Mouse (Mus musculus) forebrain, embryonic 11.5 days (tissue): Measurements from ENCODE around the gene Nkx1-2. TPM values are rescaled to one million over a fixed set of nuclear protein-coding genes. Genes with fewer than 3 reads are reported as not detected.

Experiments used
- ATAC-seq: fragments of 200-750 bp; cut with Nextera tagmentation; replicated peaks from 2 replicates; pipeline ENCODE4 v1.8.0; 2017; ENCODE audit warnings: moderate TSS enrichment; ENCODE audit not compliant: low FRiP score
- DNase-seq: peaks from one replicate; pipeline ENCODE4 v3.0.0-alpha.2; 2017; ENCODE audit warnings: low spot score
- H3K27ac ChIP-seq: fragments of 300-500 bp; sonication (generic); 2 replicates; pipeline ENCODE4 v1.5.1; 2014; ENCODE audit warnings: low read depth, low read length
- H3K27me3 ChIP-seq: fragments of 300-500 bp; sonication (generic); 2 replicates; pipeline ENCODE4 v1.6.1; 2014; ENCODE audit warnings: mild to moderate bottlenecking, low read length, mixed read lengths; ENCODE audit not compliant: control insufficient read depth, insufficient read depth
- H3K36me3 ChIP-seq: fragments of 300-500 bp; sonication (generic); 2 replicates; pipeline ENCODE4 v1.6.1; 2014; ENCODE audit warnings: mild to moderate bottlenecking, low read length, moderate library complexity, mixed read lengths; ENCODE audit not compliant: control insufficient read depth, insufficient read depth
- H3K4me1 ChIP-seq: fragments of 300-500 bp; sonication (generic); replicated peaks from 2 replicates; pipeline ENCODE4 v1.6.1; 2014; ENCODE audit warnings: low read length, mixed read lengths; ENCODE audit not compliant: control insufficient read depth, insufficient read depth
- H3K4me2 ChIP-seq: fragments of 300-500 bp; sonication (generic); 2 replicates; pipeline ENCODE4 v1.6.1; 2014; ENCODE audit warnings: low read depth, mild to moderate bottlenecking, low read length, moderate library complexity, mixed read lengths; ENCODE audit not compliant: severe bottlenecking
- H3K4me3 ChIP-seq: fragments of 300-500 bp; sonication (generic); 2 replicates; pipeline ENCODE4 v1.5.1; 2014; ENCODE audit warnings: low read depth, low read length
- H3K9ac ChIP-seq: fragments of 300-500 bp; sonication (generic); 2 replicates; pipeline ENCODE4 v1.6.1; 2014; ENCODE audit warnings: low read length
- H3K9me3 ChIP-seq: fragments of 300-500 bp; sonication (generic); 2 replicates; pipeline ENCODE4 v1.6.1; 2016; ENCODE audit warnings: low read length, mixed read lengths; ENCODE audit not compliant: control insufficient read depth
- WGBS: fragments of 180-500 bp; shearing (Covaris S2); extraction: QIAGEN DNeasy Blood & Tissue Kit; methylation state at CpG from one replicate; pipeline ENCODE4 v1.1.7; 2014; 5-methylcytosine and 5-hydroxymethylcytosine counted together
- polyA plus RNA-seq: library from polyadenylated mRNA; unstranded; fragments of >200 nt; fragmentation: Nextera tagmentation; extraction: Ambion mirVana; gene quantifications from 2 replicates; pipeline ENCODE4 v1.2.1, GENCODE M21; 2014

The Nkx1-2 gene
- polyA plus RNA-seq, 1 experiment from 2014 or later: not detected

DNA sequence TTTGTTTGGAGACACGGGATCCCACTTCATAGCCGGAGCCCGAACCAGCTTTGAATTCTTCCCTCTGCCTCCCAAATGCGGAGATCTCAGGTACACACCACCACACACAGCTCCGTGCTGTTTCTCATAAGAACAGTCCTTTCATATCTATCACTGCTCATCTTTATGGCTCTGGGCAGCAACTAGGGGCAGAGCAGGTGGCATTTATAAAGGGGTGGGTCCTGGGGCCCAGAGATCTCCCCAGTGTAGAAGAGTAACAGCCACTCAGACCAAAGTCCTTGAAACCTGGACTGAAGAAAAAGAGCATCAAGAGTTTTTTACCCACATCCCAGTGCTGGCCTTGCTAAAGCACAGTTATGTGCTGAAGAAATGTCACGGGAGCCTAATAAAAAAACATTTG lies 18.9 kb downstream of the Nkx1-2 start:
- H3K4me2 ChIP-seq: no peak overlapping the region
- H3K9ac ChIP-seq: no peak overlapping the region
- no peak overlapping the region for H3K27ac ChIP-seq
- DNase-seq (no peak), ATAC-seq (no peak)
- no peak overlapping the region for H3K4me3 ChIP-seq
- 86% methylated on average over 6 of the region's 6 CpGs for WGBS
- no peaks in the 10 kb centered on the region for H3K9me3 ChIP-seq
- peaks cover 5% of the 10 kb centered on the region; the same call in 1 of the 2 replicates for H3K27me3 ChIP-seq
- no peaks in the 10 kb centered on the region; the same call in 1 of the 2 replicates for H3K4me1 ChIP-seq
- H3K36me3 ChIP-seq: no peaks in the 10 kb centered on the region

DNA sequence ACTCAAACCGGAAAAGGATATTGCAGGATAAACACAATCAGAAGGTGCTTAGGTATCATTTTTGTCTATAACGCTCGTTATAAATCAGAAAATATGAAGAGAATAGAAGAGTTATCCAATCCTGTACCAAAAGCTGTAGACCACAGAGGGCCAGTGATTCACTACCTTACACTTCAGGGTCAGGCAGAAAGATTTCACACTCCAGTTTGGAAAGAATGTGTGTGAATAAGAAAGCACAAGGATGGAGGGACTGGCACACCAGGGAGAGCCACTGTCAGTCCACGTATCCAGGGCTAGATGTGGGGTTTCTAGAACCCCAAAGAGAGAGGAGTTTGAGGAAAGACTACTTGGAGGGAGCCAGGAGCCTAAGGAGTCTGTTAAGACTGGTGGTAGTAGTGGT lies 22.5 kb downstream of the Nkx1-2 start:
- H3K9ac ChIP-seq: peak overlapping the region; percentile 48; the same call in 1 of the 2 replicates

DNA sequence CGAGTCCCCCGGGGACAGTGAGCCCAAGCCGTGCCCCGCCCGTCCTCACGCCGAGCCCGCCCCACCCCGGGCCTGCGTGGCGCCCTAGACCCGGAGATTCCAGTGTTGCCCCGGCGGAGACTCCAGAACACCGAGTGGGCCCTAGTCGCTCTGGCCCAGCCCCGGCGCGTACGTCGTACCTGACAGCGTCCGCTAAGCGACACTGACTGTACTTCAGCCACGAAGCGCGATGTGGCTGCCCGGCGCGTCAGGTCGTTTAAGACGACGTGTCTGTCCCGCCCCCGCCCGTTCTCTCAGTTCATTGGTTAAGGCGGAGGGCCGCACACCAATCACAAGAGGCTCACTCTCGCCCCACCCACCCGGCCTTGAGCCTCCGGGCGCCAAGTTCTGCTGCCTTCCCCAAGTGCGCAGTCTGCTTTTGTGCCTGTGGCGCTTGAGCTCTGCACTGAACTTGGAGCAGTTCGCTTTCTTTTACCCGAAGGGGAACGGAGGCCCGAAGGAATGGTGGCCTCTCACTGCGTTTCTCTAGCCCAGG lies 23.3 kb downstream of the Nkx1-2 start, which contains the start of gene Oat:
Oat (minus strand) TSS at position 283 of the 535 bp plus-strand sequence.
- Histone ChIP-seq H3K27ac (peak within 1 kb of the TSS; percentile 78), H3K4me3 (peak within 1 kb of the TSS; percentile 69), H3K9me3 (no peaks in the 10 kb centered on the region), H3K36me3 (no peaks in the 10 kb centered on the region), H3K9ac (peak within 1 kb of the TSS; percentile 67), H3K27me3 (peaks cover 5% of the 10 kb centered on the region; the same call in 1 of the 2 replicates), H3K4me1 (peaks cover 4% of the 10 kb centered on the region; the same call in 1 of the 2 replicates), H3K4me2 (peak within 1 kb of the TSS; percentile 83)
- ATAC-seq (peak; percentile 97), DNase-seq (peak; percentile 97)
- under 1% methylated on average over 49 of the region's 49 CpGs for WGBS

More for the DNA sequence above, 22.5 kb downstream of the Nkx1-2 start:
- ATAC-seq (no peak), DNase-seq (no peak)
- Histone ChIP-seq H3K9me3 (no peaks in the 10 kb centered on the region), H3K4me3 (no peak overlapping the region), H3K27ac (no peak overlapping the region), H3K36me3 (no peaks in the 10 kb centered on the region), H3K4me2 (peak overlapping the region; percentile 83; the same call in 1 of the 2 replicates), H3K4me1 (peaks cover 4% of the 10 kb centered on the region; the same call in 1 of the 2 replicates), H3K27me3 (peaks cover 5% of the 10 kb centered on the region; the same call in 1 of the 2 replicates)
- WGBS: 53% methylated on average over 4 of the region's 4 CpGs

DNA sequence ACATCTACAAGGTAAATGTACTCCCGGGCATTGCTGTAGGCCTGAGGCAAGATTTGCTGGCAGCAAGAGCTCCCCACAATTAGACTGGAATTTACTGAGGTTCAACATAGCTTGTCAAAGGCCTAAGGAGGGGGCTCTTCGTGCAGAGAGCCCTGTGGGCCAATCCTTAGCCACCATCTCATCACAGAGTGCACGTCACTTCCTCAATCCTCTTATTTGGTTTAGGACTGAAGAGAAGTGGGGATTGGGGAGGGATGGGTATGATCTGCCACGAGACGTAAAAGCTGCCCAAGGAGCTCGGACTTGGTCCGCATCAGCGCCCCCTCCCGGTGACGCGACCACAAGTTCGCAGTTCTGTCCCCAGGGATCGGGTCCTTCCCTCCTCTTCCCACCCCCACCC lies 23.8 kb downstream of the Nkx1-2 start:
- WGBS: under 1% methylated on average over 13 of the region's 13 CpGs
- H3K9ac ChIP-seq: peak overlapping the region; percentile 67
- ATAC-seq: peak; percentile 87
- H3K4me2 ChIP-seq: peak overlapping the region; percentile 83
- H3K27ac ChIP-seq: peak overlapping the region; percentile 78
- H3K27me3 ChIP-seq: peaks cover 5% of the 10 kb centered on the region; the same call in 1 of the 2 replicates
- peak overlapping the region; percentile 69 for H3K4me3 ChIP-seq
- DNase-seq: peak; percentile 91
- H3K4me1 ChIP-seq: peaks cover 4% of the 10 kb centered on the region; the same call in 1 of the 2 replicates
- H3K36me3 ChIP-seq: no peaks in the 10 kb centered on the region
- H3K9me3 ChIP-seq: no peaks in the 10 kb centered on the region

DNA sequence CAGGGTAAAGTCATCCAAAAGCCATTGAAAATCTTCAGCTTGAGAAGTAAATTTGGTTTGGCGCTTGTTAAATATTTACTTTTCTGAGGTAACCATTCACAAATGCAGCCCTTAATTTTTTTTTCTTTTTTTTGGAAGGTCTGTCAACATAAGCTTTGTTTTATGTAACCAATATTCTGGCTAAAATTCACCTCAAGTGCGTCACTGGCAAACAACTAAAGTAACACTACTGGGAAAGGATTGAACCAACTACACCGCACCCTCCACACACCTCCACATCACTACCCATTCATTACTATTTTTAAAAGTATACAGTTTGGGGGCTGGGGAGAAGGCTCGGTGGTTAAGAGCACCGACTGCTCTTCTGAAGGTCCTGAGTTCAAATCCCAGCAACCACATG lies 24.8 kb downstream of the Nkx1-2 start:
- Histone ChIP-seq H3K4me1 (peaks cover 4% of the 10 kb centered on the region; the same call in 1 of the 2 replicates), H3K4me2 (no peak overlapping the region), H3K27me3 (peaks cover 5% of the 10 kb centered on the region; the same call in 1 of the 2 replicates), H3K36me3 (no peaks in the 10 kb centered on the region), H3K27ac (no peak overlapping the region), H3K9ac (no peak overlapping the region), H3K9me3 (no peaks in the 10 kb centered on the region), H3K4me3 (no peak overlapping the region)
- no peak for ATAC-seq
- 95% methylated on average over 5 of the region's 5 CpGs for WGBS
- no peak for DNase-seq

DNA sequence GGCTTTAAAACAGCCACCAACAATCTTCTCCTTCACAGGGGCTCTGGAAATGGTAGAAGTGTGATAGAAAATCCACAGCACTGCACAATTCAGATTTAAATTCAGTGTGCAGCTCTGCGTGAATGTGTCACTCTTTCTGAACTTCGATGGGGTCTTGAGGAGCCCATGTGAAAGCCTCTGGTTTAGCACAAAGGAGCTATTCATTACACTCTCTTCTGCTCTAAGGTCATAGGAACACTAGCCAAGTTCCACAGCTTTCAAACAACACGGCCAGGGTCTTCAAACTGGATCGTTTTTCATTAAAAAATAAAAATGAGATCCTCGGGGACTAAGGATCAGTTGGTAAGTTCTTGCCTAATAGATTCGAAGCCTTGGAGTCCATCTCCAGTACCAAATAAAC lies 26.2 kb downstream of the Nkx1-2 start:
- no peaks in the 10 kb centered on the region for H3K9me3 ChIP-seq
- peak overlapping the region; percentile 5; the same call in 1 of the 2 replicates for H3K4me2 ChIP-seq
- ATAC-seq (no peak), DNase-seq (no peak)
- peaks cover 4% of the 10 kb centered on the region; the same call in 1 of the 2 replicates for H3K4me1 ChIP-seq
- no peak overlapping the region for H3K4me3 ChIP-seq
- H3K9ac ChIP-seq: no peak overlapping the region
- peaks cover 5% of the 10 kb centered on the region; the same call in 1 of the 2 replicates for H3K27me3 ChIP-seq
- H3K27ac ChIP-seq: peak overlapping the region; percentile 42; the same call in 1 of the 2 replicates
- H3K36me3 ChIP-seq: no peaks in the 10 kb centered on the region
- WGBS: 32% methylated on average over 6 of the region's 6 CpGs

DNA sequence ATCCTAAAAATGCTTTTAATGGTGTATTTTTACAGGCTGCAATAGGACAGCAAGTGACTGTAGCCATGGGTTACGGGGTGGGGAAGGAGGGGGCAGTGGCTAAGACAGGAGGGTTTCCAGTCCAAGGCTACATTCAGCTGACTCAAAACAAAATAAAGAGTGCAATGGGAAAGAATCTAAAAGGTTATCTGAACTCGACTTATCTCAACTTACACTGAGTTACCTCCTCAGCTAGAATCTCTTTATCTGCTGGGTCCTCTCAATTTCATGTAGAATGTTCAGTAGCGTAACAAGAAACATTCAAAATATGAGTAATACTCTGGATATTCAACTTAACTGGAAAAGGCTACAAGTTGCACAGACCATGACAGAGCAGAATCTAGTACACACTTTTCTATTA lies 26.7 kb downstream of the Nkx1-2 start:
- Histone ChIP-seq H3K27ac (peak overlapping the region; percentile 42; the same call in 1 of the 2 replicates), H3K4me3 (no peak overlapping the region), H3K9me3 (no peaks in the 10 kb centered on the region), H3K27me3 (peaks cover 4% of the 10 kb centered on the region; the same call in 1 of the 2 replicates), H3K4me1 (peaks cover 4% of the 10 kb centered on the region; the same call in 1 of the 2 replicates), H3K4me2 (peak overlapping the region; percentile 5; the same call in 1 of the 2 replicates), H3K36me3 (no peaks in the 10 kb centered on the region), H3K9ac (no peak overlapping the region)
- WGBS: 75% methylated on average over 3 of the region's 3 CpGs
- DNase-seq: no peak
- ATAC-seq: no peak

DNA sequence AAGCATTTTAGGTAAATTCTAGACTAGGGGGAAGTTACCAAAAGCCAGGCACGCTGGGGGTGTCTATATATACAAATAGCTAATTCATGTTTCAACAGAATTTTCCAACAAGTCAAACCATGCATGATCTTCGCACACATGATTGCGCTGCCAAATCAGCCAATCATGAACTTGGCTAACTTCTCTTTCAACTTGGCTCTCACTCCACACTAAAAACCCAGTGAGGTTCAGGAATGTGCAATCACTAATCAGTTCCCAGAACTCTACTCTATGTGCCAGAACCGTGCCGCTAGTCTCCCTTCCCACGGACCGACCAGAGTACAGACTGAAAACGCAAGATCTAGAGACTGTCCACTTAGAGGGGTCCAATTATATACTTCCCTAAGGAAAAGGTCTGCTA lies 28.0 kb downstream of the Nkx1-2 start:
- H3K4me1 ChIP-seq: peaks cover 4% of the 10 kb centered on the region; the same call in 1 of the 2 replicates
- no peak overlapping the region for H3K4me2 ChIP-seq
- no peak overlapping the region for H3K27ac ChIP-seq
- no peak overlapping the region for H3K9ac ChIP-seq
- DNase-seq (no peak), ATAC-seq (no peak)
- no peaks in the 10 kb centered on the region for H3K36me3 ChIP-seq
- H3K27me3 ChIP-seq: no peaks in the 10 kb centered on the region
- WGBS: 88% methylated on average over 8 of the region's 8 CpGs
- no peaks in the 10 kb centered on the region for H3K9me3 ChIP-seq
- no peak overlapping the region for H3K4me3 ChIP-seq
